Mouse (Mus musculus) megakaryocyte, adult 5-6 weeks (primary cell): ENCODE data around the gene Tmem217. TPM values are rescaled to one million over a fixed set of nuclear protein-coding genes. Genes with fewer than 3 reads are reported as not detected.
A peak's percentile ranks its signal among the peaks of the same experiment; 100 is the strongest.
"Not testable (repeated sequence)": the region's sequence is repeated elsewhere in the genome, so short reads cannot be mapped to it uniquely, and the experiment has no call there.

Experiments used
- ATAC-seq: 2 replicates; pipeline ENCODE4 v1.8.0; 2016; ENCODE audit warnings: mild to moderate bottlenecking, inconsistent platforms; ENCODE audit not compliant: poor library complexity, severe bottlenecking
- total RNA-seq, 2 experiments: library from RNA; stranded (forward) in 1 of 2; stranded (reverse) in 1 of 2; fragments of 153-499, 151-499 nt in 1 of 2; fragments of 221-1000, 200-1000 nt in 1 of 2; gene quantifications; 2 replicates each; pipeline versions ENCODE4 v1.2.3 to v1.2.4; 2015 to 2017

The Tmem217 gene
- total RNA-seq, 2 experiments from 2014 or later: 0.18 TPM; not detected in 1

GRCm38 (mm10) chr17:29549543-29550428, 2.4 kb downstream of the Tmem217 start, which contains the start of the genes Gm17657 and Tbc1d22b:
TSS of gene Gm17657 (minus strand) at chr17:29549638.
TSS of gene Tbc1d22b (plus strand) at chr17:29549785.
- peak; percentile 100 for ATAC-seq

GRCm38 (mm10) chr17:29548994-29549393, 3.2 kb downstream of the Tmem217 start:
- ATAC-seq: 0 out of 2 replicates have a peak, but pooled peaks have one; percentile 22

DNA sequence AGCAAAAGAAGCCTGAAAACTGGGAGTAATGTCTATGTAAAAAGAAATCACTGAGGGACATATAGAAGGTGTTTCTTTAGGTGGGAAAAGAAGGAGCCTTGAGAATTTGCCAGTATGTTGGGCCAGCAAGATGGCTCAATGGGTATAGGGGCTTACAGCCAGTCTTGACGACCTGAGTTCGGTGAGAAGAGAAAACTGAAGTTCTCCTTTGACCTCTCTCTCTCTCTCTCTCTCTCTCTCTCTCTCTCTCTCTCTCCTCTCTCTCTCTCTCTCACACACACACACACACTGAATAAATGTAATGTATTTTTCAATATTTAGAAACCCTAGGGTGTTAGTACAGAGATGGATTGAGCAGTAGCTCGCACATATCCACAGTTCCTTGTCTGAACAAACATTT, 3.7 kb downstream of the Tmem217 start:
- no peak for ATAC-seq

- no peak for ATAC-seq
Observed at GRCm38 (mm10) chr17:29545241-29545640, 6.9 kb downstream of the Tmem217 start.

DNA sequence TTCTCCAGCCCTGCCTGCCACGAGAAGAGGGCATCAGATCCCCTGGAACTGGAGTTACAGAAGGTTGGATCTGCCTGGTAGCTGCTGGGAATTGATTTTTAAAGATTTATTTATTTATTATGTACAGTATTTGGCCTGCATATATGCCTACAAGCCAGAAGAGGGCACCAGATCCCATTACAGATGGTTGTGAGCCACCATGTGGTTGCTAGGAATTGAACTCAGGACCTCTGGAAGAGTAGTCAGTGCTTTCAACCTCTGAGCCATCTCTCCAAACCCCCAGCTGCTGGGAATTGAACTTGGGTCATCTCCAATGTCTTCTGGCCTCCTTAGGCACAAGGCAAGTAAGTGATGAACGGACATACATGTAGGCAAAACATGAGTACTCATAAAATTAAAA, 8.1 kb downstream of the Tmem217 start:
- no peak for ATAC-seq

DNA sequence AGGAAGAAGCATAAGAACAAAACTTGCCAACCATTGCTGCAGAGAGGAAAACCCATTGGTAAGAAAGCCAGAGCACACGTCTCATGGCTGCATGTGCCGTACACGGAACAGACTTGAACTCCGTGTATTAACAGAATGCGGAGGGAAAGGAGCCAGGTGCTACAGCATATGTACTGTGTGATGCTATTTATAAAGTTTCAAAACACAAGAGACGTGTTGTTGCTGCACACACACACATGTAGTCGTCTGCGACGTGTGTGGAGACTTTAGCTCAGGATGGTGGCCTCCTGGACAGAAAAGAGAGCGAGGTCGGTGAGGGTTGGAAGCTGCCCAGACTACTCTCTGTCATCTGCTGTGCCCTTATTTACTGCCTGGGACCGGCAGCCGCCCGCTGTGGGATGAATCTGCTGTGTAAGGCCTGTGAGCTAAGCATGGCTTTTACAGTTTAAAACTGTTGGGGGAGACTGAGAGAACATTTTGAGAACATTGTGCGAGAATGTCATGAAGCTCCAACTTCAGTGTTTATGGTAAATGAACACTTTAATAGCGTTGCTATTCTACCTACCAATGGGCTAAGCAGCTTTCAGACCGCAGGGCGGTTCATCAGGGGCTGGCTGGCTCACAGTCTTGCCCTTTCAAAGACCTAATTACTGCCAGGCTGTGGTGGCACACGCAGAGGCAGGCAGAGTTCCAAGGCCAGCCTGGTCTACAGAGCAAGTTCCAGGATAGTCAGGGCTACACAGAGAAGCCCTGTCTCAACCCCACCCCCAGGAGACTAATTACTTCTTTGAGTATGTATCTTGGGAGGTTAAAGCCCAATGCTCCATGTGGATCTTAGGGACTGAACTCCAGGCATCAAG, 9.1 kb downstream of the Tmem217 start:
- ATAC-seq: no peak

DNA sequence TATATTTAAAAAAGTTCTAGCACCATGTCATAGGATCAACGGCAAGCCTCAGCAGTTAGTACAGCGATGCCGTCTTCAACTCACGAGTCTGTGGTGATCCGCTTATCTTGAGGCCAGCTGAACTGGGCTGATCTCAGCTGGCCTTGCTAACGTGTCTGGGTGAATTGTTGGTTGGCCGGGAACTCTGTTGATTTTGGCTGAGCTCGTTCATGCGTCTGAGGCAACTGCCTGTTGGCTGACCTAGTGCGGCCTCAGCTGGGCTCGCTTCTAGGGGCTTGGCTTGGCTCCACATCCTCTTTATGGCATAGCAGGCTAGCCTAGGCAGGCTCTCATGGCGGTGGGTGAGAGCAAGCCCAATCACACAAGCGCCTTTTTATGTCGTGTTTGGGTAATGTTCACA, 10.8 kb downstream of the Tmem217 start:
- ATAC-seq: no peak

GRCm38 (mm10) chr17:29540426-29540825, 11.8 kb downstream of the Tmem217 start:
- no peak for ATAC-seq

GRCm38 (mm10) chr17:29533866-29534265, 18.3 kb downstream of the Tmem217 start:
- no peak for ATAC-seq

GRCm38 (mm10) chr17:29531757-29532384, 20.3 kb downstream of the Tmem217 start:
- peak; percentile 47 for ATAC-seq

DNA sequence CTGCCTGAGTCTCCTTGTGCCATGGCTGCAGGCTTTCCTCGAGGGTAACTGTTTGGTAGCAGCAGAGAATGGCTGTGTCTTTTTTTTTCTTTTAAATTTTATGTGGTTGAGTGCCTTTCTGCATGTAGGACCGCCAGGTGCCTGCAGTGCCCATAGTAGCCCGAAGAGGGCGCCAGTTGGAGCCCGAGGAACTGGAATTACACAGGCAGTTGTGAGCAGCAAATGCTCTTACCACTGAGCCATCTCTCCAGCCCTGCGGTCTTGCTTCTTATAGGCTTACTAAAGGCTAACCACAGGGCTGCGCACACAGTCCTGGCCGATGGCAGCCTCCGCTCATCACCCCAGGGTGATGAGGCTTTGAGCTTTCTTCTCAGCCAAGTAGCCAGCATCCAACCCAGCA, 20.9 kb downstream of the Tmem217 start:
- ATAC-seq: no peak

GRCm38 (mm10) chr17:29530508-29530907, 21.7 kb downstream of the Tmem217 start:
- no peak for ATAC-seq

GRCm38 (mm10) chr17:29528568-29529187, 23.5 kb downstream of the Tmem217 start:
- no peak for ATAC-seq

GRCm38 (mm10) chr17:29525613-29526012, 26.6 kb downstream of the Tmem217 start:
- ATAC-seq: no peak

DNA sequence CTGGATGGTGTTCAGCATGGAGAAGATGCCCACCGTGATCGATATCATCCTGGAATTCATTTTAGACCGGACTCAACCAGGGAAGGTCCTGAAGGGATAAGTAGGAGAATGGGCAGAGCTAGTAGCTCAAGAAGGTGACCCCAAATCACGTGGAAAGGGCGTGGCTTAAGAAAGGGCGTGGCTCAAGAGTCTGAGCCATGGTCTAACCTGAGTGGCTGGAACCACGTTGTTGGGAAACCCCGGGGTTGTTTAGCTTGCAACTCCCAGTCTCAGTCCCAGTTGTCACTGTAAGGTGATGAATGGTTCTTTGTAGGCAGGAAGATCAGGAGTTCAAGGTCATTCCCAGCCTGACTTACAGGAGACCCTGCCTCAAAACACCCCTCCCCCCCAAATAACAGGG, 32.5 kb downstream of the Tmem217 start:
- no peak for ATAC-seq

DNA sequence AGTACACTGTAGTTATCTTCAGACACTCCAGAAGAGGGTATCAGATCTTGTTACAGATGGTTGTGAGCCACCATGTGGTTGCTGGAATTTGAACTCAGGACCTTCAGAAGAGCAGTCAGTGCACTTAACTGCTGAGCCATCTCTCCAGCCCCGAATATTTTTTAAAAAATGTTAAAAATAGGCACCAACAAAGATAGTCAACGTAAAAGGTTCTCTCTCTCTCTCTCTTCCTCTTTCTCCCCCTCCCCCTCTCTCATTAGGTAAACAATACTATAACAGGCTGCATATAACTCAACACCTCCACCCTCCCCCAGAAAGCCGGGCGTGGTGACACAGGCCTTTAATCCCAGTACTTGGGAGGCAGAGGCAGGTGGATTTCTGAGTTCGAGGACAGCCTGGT, 33.5 kb downstream of the Tmem217 start:
- not testable (repeated sequence) for ATAC-seq

DNA sequence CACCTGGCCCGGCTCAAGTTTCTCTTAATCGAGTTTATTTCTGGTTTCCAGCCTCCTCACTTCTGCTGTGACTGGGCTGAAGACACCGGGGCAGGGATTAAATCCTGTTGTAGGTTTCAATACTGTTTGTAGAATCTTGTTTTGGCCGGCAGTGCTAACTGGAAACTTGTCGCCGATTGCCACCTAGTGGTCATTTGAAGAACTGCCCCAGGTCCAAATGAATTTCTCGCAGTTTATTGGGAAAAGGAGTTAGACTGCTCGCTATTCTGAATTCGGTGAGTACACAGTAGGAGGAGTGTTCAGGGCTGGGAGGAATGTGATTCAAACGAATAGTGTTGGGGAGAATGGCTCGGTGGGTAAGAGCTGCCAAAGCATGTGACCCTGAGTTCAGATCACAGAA, 37.8 kb downstream of the Tmem217 start:
- peak; percentile 36; the same call in 1 of the 2 replicates for ATAC-seq

GRCm38 (mm10) chr17:29513044-29513730, 39.0 kb downstream of the Tmem217 start:
- peak; percentile 84 for ATAC-seq

DNA sequence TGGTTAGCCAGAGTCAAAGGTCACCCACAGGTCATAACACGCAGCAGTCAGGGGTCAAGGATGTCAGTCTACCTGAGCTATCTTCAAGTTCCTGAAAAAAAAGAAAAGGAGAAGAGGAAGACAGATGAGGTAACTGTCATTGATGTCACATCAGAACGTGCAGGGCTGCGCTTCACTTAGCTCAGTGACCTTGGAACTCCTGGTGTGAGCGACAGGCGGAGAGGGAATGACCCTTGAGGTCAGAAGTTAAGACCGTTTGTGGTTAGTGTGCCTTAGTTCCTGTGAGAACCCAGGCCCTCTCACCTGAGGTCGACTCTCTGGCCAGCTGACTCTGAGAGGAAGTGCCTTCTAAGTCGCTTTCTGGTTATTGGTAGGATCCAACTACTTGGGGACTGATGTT, 41.5 kb downstream of the Tmem217 start:
- peak; percentile 86 for ATAC-seq
